Mouse (Mus musculus): ENCODE measurements around the gene Sox6.

- TF ChIP-seq POLR2A (IDR thresholded peaks at IDR 0.05; ENCODE audit: borderline replicate concordance, low read depth, low read length) (no peak), CTCF (IDR thresholded peaks at IDR 0.05; ENCODE audit: low read depth, low read length) (no peak)
Measured at GRCm38 (mm10) chr7:115903931-115904797, 134.4 kb downstream of the Sox6 start.
